Mouse (Mus musculus) intestine, embryonic 16.5 days (tissue): Measurements from ENCODE around the gene Dpm3. TPM values are rescaled to one million over a fixed set of nuclear protein-coding genes. Genes with fewer than 3 reads are reported as not detected.

Experiments used
- ATAC-seq: fragments of 200-750 bp; cut with Nextera tagmentation; 2 replicates; pipeline ENCODE4 v1.8.0; 2017; ENCODE audit warnings: moderate TSS enrichment, moderate library complexity
- H3K27ac ChIP-seq: fragments of 300-500 bp; sonication (generic); 2 replicates; pipeline ENCODE4 v1.5.1; 2014; ENCODE audit warnings: mild to moderate bottlenecking, low read length
- H3K27me3 ChIP-seq: fragments of 300-500 bp; sonication (generic); replicated peaks from 2 replicates; pipeline ENCODE4 v1.6.1; 2014; ENCODE audit warnings: low read length, control low read depth, mixed read lengths; ENCODE audit not compliant: control insufficient read depth, insufficient read depth
- H3K36me3 ChIP-seq: fragments of 300-500 bp; sonication (generic); 2 replicates; pipeline ENCODE4 v1.6.1; 2014; ENCODE audit warnings: low read length, control low read depth; ENCODE audit not compliant: control insufficient read depth, insufficient read depth
- H3K4me1 ChIP-seq: fragments of 300-500 bp; sonication (generic); 2 replicates; pipeline ENCODE4 v1.6.1; 2014; ENCODE audit warnings: low read length, control low read depth, mixed read lengths; ENCODE audit not compliant: control insufficient read depth, insufficient read depth
- H3K4me2 ChIP-seq: fragments of 300-500 bp; sonication (generic); 2 replicates; pipeline ENCODE4 v1.6.1; 2014; ENCODE audit warnings: low read depth, low read length, control low read depth
- H3K4me3 ChIP-seq: fragments of 300-500 bp; sonication (generic); 2 replicates; pipeline ENCODE4 v1.5.1; 2014; ENCODE audit warnings: mild to moderate bottlenecking, low read length
- H3K9ac ChIP-seq: fragments of 300-500 bp; sonication (generic); 2 replicates; pipeline ENCODE4 v1.6.1; 2014; ENCODE audit warnings: low read depth, low read length
- H3K9me3 ChIP-seq: fragments of 300-500 bp; sonication (generic); 2 replicates; pipeline ENCODE4 v1.6.1; 2016; ENCODE audit warnings: low read length, control low read depth; ENCODE audit not compliant: control insufficient read depth
- WGBS: fragments of 180-500 bp; shearing (Covaris S2); extraction: QIAGEN DNeasy Blood & Tissue Kit; methylation state at CpG from one replicate; pipeline ENCODE4 v1.1.7; 2014; 5-methylcytosine and 5-hydroxymethylcytosine counted together
- polyA plus RNA-seq: library from polyadenylated mRNA; unstranded; fragments of >200 nt; fragmentation: Nextera tagmentation; extraction: Ambion mirVana; gene quantifications from 2 replicates; pipeline ENCODE4 v1.2.1, GENCODE M21; 2015

Gene Dpm3
- polyA plus RNA-seq, 1 experiment from 2014 or later = 119 TPM

DNA sequence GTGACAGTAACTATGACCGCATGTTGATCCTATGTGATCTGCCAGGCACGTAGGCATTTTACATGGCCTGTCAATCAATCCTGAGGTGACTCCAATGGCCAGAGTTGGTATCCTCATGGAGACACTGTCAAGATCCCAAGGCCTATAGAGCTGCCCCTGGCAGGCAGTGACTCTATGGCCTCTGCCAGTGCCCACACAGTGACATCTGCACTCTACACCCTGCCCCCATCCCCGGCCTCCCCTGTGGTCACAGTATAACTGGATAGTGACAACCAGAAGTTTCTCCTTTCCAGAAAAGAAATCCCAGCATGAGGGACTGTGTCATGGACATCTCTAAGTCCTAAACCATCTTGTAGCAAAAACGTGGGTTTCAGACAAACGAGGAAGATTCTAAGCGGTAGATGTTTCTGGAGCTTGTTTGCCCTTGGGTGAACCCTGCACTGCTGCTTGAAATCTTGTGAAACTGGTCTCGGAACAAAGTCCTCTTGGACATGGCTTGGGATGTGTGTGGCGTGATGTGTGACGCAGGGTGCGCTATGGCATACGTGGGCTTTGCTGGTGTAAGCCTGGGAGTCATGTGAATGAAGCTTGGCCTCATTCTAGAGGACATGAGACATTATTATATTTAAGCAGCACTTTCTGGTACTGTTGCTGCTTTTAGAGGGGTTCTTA, 34.2 kb downstream of the Dpm3 start:
- Histone ChIP-seq H3K27me3 (no peaks in the 10 kb centered on the region), H3K9ac (no peak overlapping the region), H3K27ac (peak overlapping the region; percentile 79), H3K4me1 (peaks cover 10% of the 10 kb centered on the region), H3K36me3 (no peaks in the 10 kb centered on the region), H3K4me3 (no peak overlapping the region), H3K9me3 (no peaks in the 10 kb centered on the region), H3K4me2 (no peak overlapping the region)
- WGBS = 83% methylated on average over 11 of the region's 11 CpGs
- ATAC-seq = peak; percentile 84

DNA sequence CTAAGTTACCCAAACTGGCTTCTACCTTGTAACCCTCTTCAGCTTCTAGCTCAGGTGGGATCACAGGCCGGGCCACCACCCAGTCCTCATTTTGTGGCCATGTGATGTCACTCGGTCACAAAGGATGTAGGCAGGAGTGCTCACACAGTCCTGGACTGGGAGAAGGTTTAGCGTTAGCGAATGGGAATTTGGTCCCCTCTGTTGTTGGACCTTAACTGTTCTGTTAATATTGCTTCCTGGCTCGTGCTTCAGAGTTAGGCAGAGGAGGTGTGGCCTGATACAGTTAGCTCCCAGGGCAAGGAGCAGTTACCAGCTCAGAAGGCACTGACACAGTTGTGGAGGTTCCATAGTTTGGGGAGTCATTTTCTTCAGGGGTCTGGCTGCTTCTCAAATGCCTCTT, 35.0 kb downstream of the Dpm3 start:
- WGBS = 64% methylated on average over 5 of the region's 5 CpGs
- peak overlapping the region; percentile 79 for H3K27ac ChIP-seq
- H3K4me2 ChIP-seq = no peak overlapping the region
- no peaks in the 10 kb centered on the region for H3K27me3 ChIP-seq
- peak; percentile 65 for ATAC-seq
- no peaks in the 10 kb centered on the region for H3K36me3 ChIP-seq
- no peaks in the 10 kb centered on the region for H3K9me3 ChIP-seq
- no peak overlapping the region for H3K4me3 ChIP-seq
- peaks cover 11% of the 10 kb centered on the region for H3K4me1 ChIP-seq
- no peak overlapping the region for H3K9ac ChIP-seq

DNA sequence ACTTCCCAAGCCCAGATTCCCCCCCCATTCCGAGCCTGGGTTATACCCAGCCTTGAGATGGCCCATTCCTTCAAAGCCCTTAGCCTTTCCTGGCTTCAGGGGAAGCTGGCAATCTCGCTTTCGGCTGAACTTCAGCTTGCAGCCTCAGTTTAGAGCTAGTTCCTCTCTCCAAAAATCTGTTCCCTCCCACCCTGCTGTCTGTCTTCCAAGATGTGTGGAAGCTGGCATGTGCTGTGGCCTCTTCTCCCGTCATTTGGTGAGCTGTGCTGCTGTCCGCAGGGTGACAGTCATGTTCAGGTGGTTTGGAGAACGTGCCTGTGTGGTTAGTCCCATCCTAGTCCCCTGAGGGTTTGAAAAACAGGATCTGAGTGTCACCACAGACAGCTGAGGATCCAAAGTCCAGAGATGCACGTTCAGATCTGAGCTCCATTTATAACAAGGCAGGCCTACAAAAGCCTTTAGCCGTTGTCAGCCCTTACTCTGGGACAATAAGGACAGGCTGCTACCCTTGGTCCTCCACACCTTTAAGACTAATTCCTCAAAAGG, 36.6 kb downstream of the Dpm3 start:
- Histone ChIP-seq H3K27me3 (no peaks in the 10 kb centered on the region), H3K4me2 (no peak overlapping the region), H3K9ac (no peak overlapping the region), H3K4me3 (no peak overlapping the region), H3K36me3 (no peaks in the 10 kb centered on the region), H3K27ac (no peak overlapping the region), H3K9me3 (no peaks in the 10 kb centered on the region), H3K4me1 (peaks cover 11% of the 10 kb centered on the region)
- no peak for ATAC-seq
- WGBS = 74% methylated on average over 8 of the region's 8 CpGs

DNA sequence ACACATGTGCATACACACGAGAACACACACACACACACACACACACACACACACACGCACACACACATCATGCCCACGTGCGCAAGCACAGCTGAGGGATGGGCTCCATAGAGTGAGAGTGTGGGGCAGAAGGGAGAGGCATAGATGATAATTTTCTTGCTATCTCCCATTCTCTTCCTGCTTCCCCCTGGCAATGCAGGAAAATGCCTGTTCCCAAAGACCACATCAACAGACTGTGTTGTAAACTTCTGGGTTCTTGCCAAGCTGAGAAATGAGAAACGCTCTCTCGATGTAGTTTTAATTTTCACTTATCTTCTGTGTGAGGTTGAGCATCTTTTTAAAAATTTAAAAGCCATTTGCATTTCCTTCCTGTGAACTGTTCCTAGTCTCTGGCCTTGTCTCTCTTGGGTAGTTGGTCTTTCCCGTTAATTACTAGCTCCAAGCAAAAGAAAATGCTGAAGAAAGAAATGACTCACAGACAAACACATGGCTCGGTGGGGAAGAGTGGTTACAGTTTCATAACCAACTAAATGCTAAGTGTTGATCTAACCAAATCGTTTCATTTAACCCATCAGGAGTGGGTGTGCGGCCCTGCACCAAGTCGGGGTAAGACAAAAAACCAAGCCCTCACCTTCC, 37.7 kb downstream of the Dpm3 start:
- H3K27ac ChIP-seq = no peak overlapping the region
- no peaks in the 10 kb centered on the region for H3K9me3 ChIP-seq
- no peak overlapping the region for H3K9ac ChIP-seq
- 77% methylated on average over 11 of the region's 11 CpGs for WGBS
- no peak for ATAC-seq
- H3K4me1 ChIP-seq = peaks cover 11% of the 10 kb centered on the region
- H3K27me3 ChIP-seq = no peaks in the 10 kb centered on the region
- no peak overlapping the region for H3K4me2 ChIP-seq
- H3K4me3 ChIP-seq = no peak overlapping the region
- no peaks in the 10 kb centered on the region for H3K36me3 ChIP-seq

DNA sequence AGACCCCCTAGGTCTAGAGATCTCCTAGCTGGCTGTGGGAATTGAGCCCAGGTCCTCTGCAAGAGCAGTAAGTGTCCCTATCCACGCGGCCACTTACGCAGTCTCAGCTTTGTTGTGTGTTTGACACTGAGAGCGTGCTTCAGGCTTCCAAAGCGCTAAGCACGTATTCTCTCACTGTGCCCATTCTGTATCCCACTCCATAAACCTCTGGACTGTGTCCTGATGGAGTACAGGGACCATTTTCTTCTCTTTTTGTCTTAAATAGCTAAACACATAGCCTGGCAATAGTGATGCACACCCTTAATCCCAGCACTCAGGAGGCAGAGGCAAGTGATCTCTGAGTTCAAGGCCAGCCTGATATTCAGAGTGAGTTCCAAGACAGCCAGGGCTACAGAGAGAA, 39.8 kb downstream of the Dpm3 start:
- no peaks in the 10 kb centered on the region for H3K9me3 ChIP-seq
- H3K4me1 ChIP-seq = peaks cover 11% of the 10 kb centered on the region
- no peaks in the 10 kb centered on the region for H3K27me3 ChIP-seq
- peak overlapping the region; percentile 86 for H3K27ac ChIP-seq
- peak overlapping the region; percentile 61 for H3K9ac ChIP-seq
- no peak for ATAC-seq
- H3K4me3 ChIP-seq = peak overlapping the region; percentile 35; the same call in 1 of the 2 replicates
- H3K4me2 ChIP-seq = peak overlapping the region; percentile 55
- WGBS = 80% methylated on average over 6 of the region's 6 CpGs
- no peaks in the 10 kb centered on the region for H3K36me3 ChIP-seq

DNA sequence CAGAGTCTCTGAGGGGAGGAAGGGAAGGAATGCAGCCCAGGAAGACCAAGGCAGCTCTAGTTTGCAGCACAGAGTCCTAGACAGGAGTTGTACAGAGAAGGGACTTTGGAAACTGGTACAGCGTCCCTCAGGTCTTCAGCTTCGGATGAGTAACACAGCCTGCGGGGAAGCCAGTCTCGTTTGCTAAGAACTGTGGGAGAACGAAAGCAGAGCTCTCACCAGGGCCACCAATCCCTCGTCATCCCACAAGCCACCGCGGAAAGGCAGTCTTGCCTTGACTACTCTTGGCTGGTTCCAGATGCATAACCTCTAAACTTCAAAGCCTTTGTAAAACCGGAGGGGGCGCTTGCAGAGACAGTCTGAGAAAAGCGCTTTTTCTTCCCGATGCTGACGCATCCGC, 40.3 kb downstream of the Dpm3 start:
- Histone ChIP-seq H3K9ac (peak overlapping the region; percentile 61), H3K27me3 (no peaks in the 10 kb centered on the region), H3K36me3 (no peaks in the 10 kb centered on the region), H3K4me2 (peak overlapping the region; percentile 55), H3K9me3 (no peaks in the 10 kb centered on the region), H3K27ac (peak overlapping the region; percentile 86), H3K4me1 (peaks cover 14% of the 10 kb centered on the region), H3K4me3 (peak overlapping the region; percentile 35)
- WGBS = 1% methylated on average over 14 of the region's 14 CpGs
- ATAC-seq = peak; percentile 41

DNA sequence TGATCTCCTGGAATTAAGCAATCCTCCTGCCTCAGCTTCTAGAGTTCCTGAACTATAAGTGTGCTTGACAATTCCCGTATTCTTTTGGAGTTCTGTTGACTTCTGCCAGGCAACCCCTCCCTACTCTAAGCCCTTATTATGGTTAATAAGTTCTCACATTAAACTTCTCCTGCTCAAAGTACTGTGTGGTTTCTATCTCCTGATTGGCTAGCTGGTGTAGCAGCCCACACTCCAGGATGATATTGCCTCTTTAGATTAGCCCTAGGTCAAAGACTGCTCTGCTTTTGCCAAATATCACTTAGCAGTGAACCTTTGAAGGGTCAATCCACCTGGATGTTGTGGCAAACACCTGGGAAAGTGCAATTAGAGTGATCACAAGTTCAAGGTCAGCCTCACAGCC, 40.9 kb downstream of the Dpm3 start:
- ATAC-seq = peak; percentile 89
- H3K9me3 ChIP-seq = no peaks in the 10 kb centered on the region
- H3K36me3 ChIP-seq = no peaks in the 10 kb centered on the region
- H3K9ac ChIP-seq = peak overlapping the region; percentile 61
- WGBS = 24% methylated on average over 1 of the region's 1 CpGs
- H3K27me3 ChIP-seq = no peaks in the 10 kb centered on the region
- peaks cover 18% of the 10 kb centered on the region for H3K4me1 ChIP-seq
- peak overlapping the region; percentile 35 for H3K4me3 ChIP-seq
- H3K4me2 ChIP-seq = peak overlapping the region; percentile 55
- peak overlapping the region; percentile 86 for H3K27ac ChIP-seq

DNA sequence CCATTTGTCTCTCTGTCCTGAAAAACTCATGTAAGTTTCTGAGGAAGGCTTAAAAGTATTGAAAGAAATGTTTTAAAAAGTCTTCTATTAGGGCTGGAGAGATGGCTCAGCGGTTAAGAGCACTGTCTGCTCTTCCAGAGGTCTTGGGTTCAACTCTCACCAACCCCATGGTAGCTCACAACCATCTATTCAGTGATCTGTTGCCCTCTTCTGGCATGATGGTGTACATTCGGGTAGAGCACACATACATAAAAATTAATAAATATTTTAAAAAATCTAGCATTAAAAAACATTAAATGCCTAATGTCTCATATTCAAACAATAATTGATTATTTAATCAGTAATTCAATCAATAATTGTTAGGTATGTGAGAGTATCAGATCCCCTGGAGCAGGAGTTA, 41.4 kb downstream of the Dpm3 start:
- 0 out of 2 replicates have a peak, but pooled peaks have one; percentile 9 for ATAC-seq
- H3K27ac ChIP-seq = peak overlapping the region; percentile 76
- H3K9me3 ChIP-seq = no peaks in the 10 kb centered on the region
- WGBS = 69% methylated on average over 2 of the region's 2 CpGs
- no peak overlapping the region for H3K9ac ChIP-seq
- H3K4me1 ChIP-seq = peaks cover 21% of the 10 kb centered on the region
- no peak overlapping the region for H3K4me3 ChIP-seq
- H3K27me3 ChIP-seq = no peaks in the 10 kb centered on the region
- H3K36me3 ChIP-seq = no peaks in the 10 kb centered on the region
- no peak overlapping the region for H3K4me2 ChIP-seq

DNA sequence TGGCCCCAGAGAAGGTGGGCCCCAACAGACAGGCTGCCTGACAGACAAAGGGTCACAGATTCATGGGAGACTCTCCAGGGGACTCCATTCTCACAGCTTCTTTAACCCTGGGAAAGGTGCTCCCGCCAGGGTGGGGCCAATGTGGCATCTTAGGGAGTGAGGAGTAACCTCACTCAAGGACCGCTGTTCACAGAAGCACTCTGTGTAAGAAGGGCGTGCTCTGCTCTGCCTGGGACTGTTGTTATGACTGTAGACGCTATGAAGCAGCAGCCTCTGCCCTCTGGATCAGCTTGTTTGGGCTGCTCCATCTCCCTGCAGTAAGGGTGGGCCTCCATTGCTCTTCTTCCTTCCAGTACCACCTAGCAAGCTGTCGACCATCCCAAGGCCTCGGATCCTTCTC, 45.3 kb downstream of the Dpm3 start:
- peaks cover 15% of the 10 kb centered on the region for H3K4me1 ChIP-seq
- no peaks in the 10 kb centered on the region for H3K27me3 ChIP-seq
- H3K4me3 ChIP-seq = no peak overlapping the region
- H3K27ac ChIP-seq = peak overlapping the region; percentile 71; the same call in 1 of the 2 replicates
- no peaks in the 10 kb centered on the region for H3K36me3 ChIP-seq
- H3K4me2 ChIP-seq = no peak overlapping the region
- no peak for ATAC-seq
- H3K9ac ChIP-seq = 0 out of 2 replicates have a peak overlapping the region, but pooled peaks have one; percentile 0
- 50% methylated on average over 6 of the region's 6 CpGs for WGBS
- no peaks in the 10 kb centered on the region for H3K9me3 ChIP-seq
